In genomic region chr12:74854263-74854662, GRCm38 (mm10) we compare ENCODE assay signal across 25 mouse cellular contexts.
"Had no signal": no experiment of that assay in that cellular context is flagged by ENCODE, and none has a peak within 500 bp of the region (broad histone marks: within the 10 kb centered on the region; RNA-seq: fewer than 3 reads in every experiment).

No protein-coding gene starts in this region.

- H3K36me3 ChIP-seq: heart, embryonic 10.5 days; heart, embryonic 12.5 days; hindbrain, embryonic 10.5 days; hindbrain, embryonic 12.5 days; intestine, embryonic 15.5 days; limb, embryonic 13.5 days; limb, embryonic 15.5 days; liver, embryonic 12.5 days had no signal

- H3K27ac ChIP-seq: heart, embryonic 10.5 days; hindbrain, embryonic 10.5 days; hindbrain, embryonic 12.5 days; hindbrain, embryonic 14.5 days; intestine, embryonic 15.5 days; limb, embryonic 13.5 days; limb, embryonic 15.5 days; liver, embryonic 12.5 days; liver, embryonic 14.5 days had no signal

- H3K4me3 ChIP-seq: heart, embryonic 10.5 days; heart, embryonic 12.5 days; hindbrain, embryonic 10.5 days; hindbrain, embryonic 12.5 days; intestine, embryonic 15.5 days; limb, embryonic 13.5 days; limb, embryonic 15.5 days; liver, embryonic 12.5 days had no signal

- H3K27me3 ChIP-seq: heart, embryonic 12.5 days; hindbrain, embryonic 12.5 days; intestine, embryonic 15.5 days; limb, embryonic 13.5 days; limb, embryonic 15.5 days; liver, embryonic 12.5 days had no signal

- H3K9me3 ChIP-seq: heart, embryonic 10.5 days; heart, embryonic 12.5 days; hindbrain, embryonic 10.5 days; hindbrain, embryonic 12.5 days; intestine, embryonic 15.5 days; limb, embryonic 13.5 days; limb, embryonic 15.5 days; liver, embryonic 12.5 days had no signal

- H3K9ac ChIP-seq: heart, embryonic 12.5 days; hindbrain, embryonic 12.5 days; hindbrain, embryonic 14.5 days; intestine, embryonic 15.5 days; limb, embryonic 13.5 days; limb, embryonic 15.5 days; liver, embryonic 12.5 days; liver, embryonic 14.5 days had no signal

- H3K4me2 ChIP-seq: heart, embryonic 12.5 days; hindbrain, embryonic 12.5 days; hindbrain, embryonic 14.5 days; intestine, embryonic 15.5 days; limb, embryonic 13.5 days; limb, embryonic 15.5 days; liver, embryonic 12.5 days had no signal

- DNase-seq: gastrocnemius, postnatal 10 days; gastrocnemius, postnatal 25 days; heart, adult 18-20 months; heart, postnatal 10 days; heart, postnatal 4 days; kidney, adult 18-20 months; kidney, adult 8-10 months; kidney, postnatal 10 days; kidney, postnatal 25 days; layer of hippocampus, adult 9-11 months; layer of hippocampus, postnatal 36 days; left cerebral cortex, postnatal 4 days had no signal

- ATAC-seq: hindbrain, embryonic 16.5 days; inflammation-experienced regulatory T-cells, adult 6 months; intestine, embryonic 15.5 days; intestine, postnatal 0 days; liver, embryonic 12.5 days had no signal

- H3K4me1 ChIP-seq: heart, embryonic 10.5 days; intestine, embryonic 15.5 days; limb, embryonic 13.5 days; limb, embryonic 15.5 days; liver, embryonic 12.5 days had no signal
